8 mouse cellular contexts compared by ENCODE assay signal in genomic region chr7:141475011-141475804, GRCm38 (mm10). TPM values are rescaled to one million over a fixed set of nuclear protein-coding genes. Genes with fewer than 3 reads are reported as not detected.
DNase-seq lines count a peak whose midpoint lies in the region; ATAC-seq and TF ChIP-seq lines count a peak whose summit lies in the region.

Polr2l (minus strand) TSS chr7:141475132.
Tspan4 (plus strand) TSS chr7:141475240.

- H3K79me2 ChIP-seq in MEL (ENCODE audit: control insufficient read depth, insufficient read depth, low read length, poor library complexity), result peaks cover 51% of the 10 kb centered on the region

- H3K4me1 ChIP-seq in MEL (ENCODE audit: control insufficient read depth in 1 of 2, insufficient read depth in 2 of 2, low read length in 2 of 2), result peaks cover 3 to 22% of the 10 kb centered on the region in 2 experiments; a peak in 3 of 4 replicates
- H3K4me1 ChIP-seq in forebrain, embryonic 16.5 days (replicated peaks; ENCODE audit: control insufficient read depth, insufficient read depth, low read length), result peaks cover 25% of the 10 kb centered on the region

- H3K4me3 ChIP-seq in MEL (ENCODE audit: control insufficient read depth in 1 of 2, insufficient read depth in 1 of 2, low read depth in 2 of 2, low read length in 2 of 2), result peak within 1 kb of the TSS; percentile 95
- H3K4me3 ChIP-seq in forebrain, embryonic 16.5 days (replicated peaks; ENCODE audit: low read length), result peak within 1 kb of the TSS; percentile 67

- TF ChIP-seq RAD21 in MEL (IDR thresholded peaks at IDR 0.05; ENCODE audit: low read depth, low read length), result no peak

- H3K36me3 ChIP-seq in MEL (ENCODE audit: control insufficient read depth in 1 of 2, insufficient read depth in 2 of 2, low read length in 2 of 2), result peaks cover 0 to 16% of the 10 kb centered on the region in 2 experiments; a peak in 2 of 4 replicates
- peaks cover 10% of the 10 kb centered on the region for H3K36me3 ChIP-seq in forebrain, embryonic 16.5 days (ENCODE audit: control insufficient read depth, insufficient read depth)

- intact Hi-C loops in heart, postnatal 36 days (cut with DNase I), result no loop called here

- TF ChIP-seq POLR2A in MEL (IDR thresholded peaks at IDR 0.05; ENCODE audit: control insufficient read depth in 1 of 2, insufficient read depth in 1 of 2, low read depth in 1 of 2, low read length in 2 of 2, poor library complexity in 1 of 2), result peak in 1 of 2 experiments; percentile 84; a peak in 3 of 4 replicates

- H3K27ac ChIP-seq in MEL (ENCODE audit: control insufficient read depth, low read depth, low read length), result peak within 1 kb of the TSS; percentile 71
- H3K27ac ChIP-seq in forebrain, embryonic 16.5 days (ENCODE audit: low read length), result peak within 1 kb of the TSS; percentile 79

- no peaks in the 10 kb centered on the region for H3K27me3 ChIP-seq in MEL (ENCODE audit: control insufficient read depth in 1 of 2, insufficient read depth in 2 of 2, low read length in 2 of 2)
- H3K27me3 ChIP-seq in forebrain, embryonic 16.5 days (replicated peaks; ENCODE audit: control insufficient read depth, insufficient read depth, low read length), result peaks cover 10% of the 10 kb centered on the region

- peak; percentile 92 for ATAC-seq in forebrain, embryonic 16.5 days

- no peak for TF ChIP-seq EP300 in MEL (IDR thresholded peaks at IDR 0.05; ENCODE audit: low read depth in 1 of 2, low read length in 2 of 2)

- no peaks in the 10 kb centered on the region for H3K9me3 ChIP-seq in MEL (replicated peaks; ENCODE audit: insufficient read depth, low read length)
- H3K9me3 ChIP-seq in forebrain, embryonic 16.5 days (ENCODE audit: control insufficient read depth, low read length), result no peaks in the 10 kb centered on the region

- DNase-seq in MEL (ENCODE audit: low read depth, low spot score), result peak; percentile 91
- peak; percentile 84 for DNase-seq in cerebellum, adult 11-12 months
- peak; percentile 86 to 95 for DNase-seq in heart, postnatal 36 days
- peak in 1 of 2 experiments; percentile 82 for DNase-seq in layer of hippocampus, adult 8-10 months (ENCODE audit: low spot score in 2 of 2)
- DNase-seq in lung, postnatal 10 days, result peak; percentile 88
- DNase-seq in ovary, postnatal 14 days (ENCODE audit: low spot score), result peak; percentile 75
- DNase-seq in thymus, postnatal 14 days, result peak; percentile 89

- WGBS in forebrain, embryonic 16.5 days, result under 1% methylated on average over 87 of the region's 87 CpGs

- peak within 1 kb of the TSS; percentile 98 for H3K9ac ChIP-seq in MEL (ENCODE audit: control insufficient read depth, low read depth, low read length, poor library complexity, severe bottlenecking)
- H3K9ac ChIP-seq in forebrain, embryonic 16.5 days (replicated peaks; ENCODE audit: low read depth, low read length), result peak within 1 kb of the TSS; percentile 92

- peak within 1 kb of the TSS; percentile 80 for H3K4me2 ChIP-seq in forebrain, embryonic 16.5 days (ENCODE audit: low read length)

- TF ChIP-seq CTCF in MEL (IDR thresholded peaks at IDR 0.05 in 2 of 3, conservative IDR thresholded peaks at IDR 0.05 in 1 of 3; ENCODE audit: control insufficient read depth in 1 of 3, insufficient read depth in 1 of 3, low read depth in 2 of 3, low read length in 3 of 3, poor library complexity in 1 of 3, severe bottlenecking in 1 of 3), result 0 out of 6 replicates have a peak, but pooled peaks of 1 of the 3 experiments have one; percentile 17

TF ChIP-seq in MEL, 35 proteins besides CTCF, POLR2A, EP300 and RAD21:
- TF ChIP-seq MAX (IDR thresholded peaks at IDR 0.05; ENCODE audit: low read length) (peak; percentile 67), TBP (IDR thresholded peaks at IDR 0.05; ENCODE audit: low read depth, low read length) (peak; percentile 15; the same call in 1 of the 2 replicates), USF2 (IDR thresholded peaks at IDR 0.05; ENCODE audit: borderline replicate concordance in 1 of 2, insufficient read depth in 1 of 2, low read depth in 1 of 2, low read length in 2 of 2) (no peak), NELFE (IDR thresholded peaks at IDR 0.05; ENCODE audit: low read depth, low read length) (peak; percentile 82), MAZ (IDR thresholded peaks at IDR 0.05; ENCODE audit: low read depth, low read length) (0 out of 2 replicates have a peak, but pooled peaks have one; percentile 17), MXI1 (IDR thresholded peaks at IDR 0.05; ENCODE audit: low read depth, low read length) (peak; percentile 100), CHD1 (IDR thresholded peaks at IDR 0.05; ENCODE audit: low read depth, low read length) (peak; percentile 99), BHLHE40 (IDR thresholded peaks at IDR 0.05; ENCODE audit: borderline replicate concordance, low read depth, low read length) (no peak), TCF12 (IDR thresholded peaks at IDR 0.05; ENCODE audit: low read depth, low read length) (peak; percentile 22; the same call in 1 of the 2 replicates), HCFC1 (IDR thresholded peaks at IDR 0.05; ENCODE audit: low read depth, low read length) (peak; percentile 89), POLR2AphosphoS5 (IDR thresholded peaks at IDR 0.05; ENCODE audit: borderline replicate concordance, low read depth, low read length) (no peak), SIN3A (IDR thresholded peaks at IDR 0.05; ENCODE audit: low read length) (peak; percentile 98)

RNA-seq across cellular contexts. Expression of gene Polr2l, which starts in this region (rescaled TPM):
- 110 and 114 TPM in 2 replicates for total RNA-seq in MEL (2012; rRNA removed)
- 10 to 100 TPM in 1 of 2 experiments, not detected in 1; 82.4 TPM for polyA plus RNA-seq in MEL (2012; ENCODE audit: insufficient read depth in 1 of 2, insufficient read length in 2 of 2, low read depth in 1 of 2, low replicate concordance in 2 of 2, missing spikeins in 1 of 2)
- 60.7 and 61.9 TPM in 2 replicates for polyA plus RNA-seq in forebrain, embryonic 16.5 days (2015; fragmentation: Nextera tagmentation; extraction: Ambion mirVana)
- total RNA-seq in heart, postnatal 36 days (2021), result 10 to 100 TPM; 76.0 to 83.7 TPM
- 10 to 100 TPM; 32.4 to 40.6 (median 35.1) TPM for total RNA-seq in layer of hippocampus, adult 8-10 months (2022)

RNA-seq across cellular contexts. Expression of gene Tspan4, which starts in this region (rescaled TPM):
- 82.5 and 110 TPM in 2 replicates for total RNA-seq in MEL (2012; rRNA removed)
- polyA plus RNA-seq in MEL (2012; ENCODE audit: insufficient read depth in 1 of 2, insufficient read length in 2 of 2, low read depth in 1 of 2, low replicate concordance in 2 of 2, missing spikeins in 1 of 2), result 10 to 100 TPM in 1 of 2 experiments, not detected in 1; 97.9 TPM
- 29.8 and 31.8 TPM in 2 replicates for polyA plus RNA-seq in forebrain, embryonic 16.5 days (2015; fragmentation: Nextera tagmentation; extraction: Ambion mirVana)
- 10 to 100 TPM; 27.3 to 44.1 TPM for total RNA-seq in heart, postnatal 36 days (2021)
- 10 to 100 TPM; 14.7 to 38.7 (median 26.7) TPM for total RNA-seq in layer of hippocampus, adult 8-10 months (2022)
